Mouse (Mus musculus) spleen, postnatal 36 days (tissue): ENCODE measurements at regions not wholly inside any gene's neighbourhood (a gene's known extent, or its start where the extent isn't known, plus 50 kb on each side); places are given as distances from the start of the nearest gene placed in this dataset.

ENCODE experiments used
- DNase-seq, 2 experiments: peaks; one replicate each; pipeline ENCODE4 v3.0.0; 2022; ENCODE audit warnings: low spot score in 2 of 2, mixed read lengths in 1 of 2

DNA sequence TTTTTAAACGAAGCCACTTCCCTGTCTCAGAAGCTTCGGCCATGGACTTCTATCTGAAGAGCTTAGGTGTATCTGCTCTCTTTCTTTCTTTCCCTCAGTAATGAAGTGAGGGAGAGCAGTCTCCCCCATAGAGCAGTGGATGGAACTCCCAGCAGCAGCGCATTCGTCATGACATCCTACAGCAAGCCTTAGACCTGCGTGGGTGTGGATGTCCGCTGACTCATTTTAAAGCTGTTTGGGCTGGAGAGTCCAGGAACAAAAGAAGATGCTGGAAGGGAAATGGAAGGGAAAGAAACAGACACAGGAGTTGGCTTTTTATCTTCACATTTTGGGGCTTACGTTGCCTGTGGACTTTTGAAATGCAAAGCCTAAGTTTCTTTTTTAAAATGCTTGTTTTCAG is 190.3 kb upstream of the Arhgap24 start:
- no peak for DNase-seq

DNA sequence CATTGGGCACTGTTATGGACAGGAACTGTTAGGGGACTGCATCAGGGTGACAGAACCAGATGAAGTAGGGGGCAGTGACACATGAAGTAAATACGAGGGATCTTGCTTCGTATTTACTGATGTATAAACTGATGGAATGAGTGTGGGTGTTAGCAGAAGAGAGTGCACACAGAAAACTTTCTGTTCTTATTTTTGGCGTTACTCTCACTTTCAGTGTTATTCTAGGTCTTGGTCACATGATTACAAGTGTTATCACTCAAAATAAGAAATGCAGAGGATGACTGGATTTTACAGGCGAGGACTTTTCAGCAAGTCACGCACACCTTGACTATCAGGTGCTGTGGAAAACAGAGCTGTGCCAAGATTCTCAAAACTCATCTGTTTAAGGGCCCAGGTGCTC is 185.6 kb upstream of the Arhgap24 start:
- DNase-seq: no peak

DNA sequence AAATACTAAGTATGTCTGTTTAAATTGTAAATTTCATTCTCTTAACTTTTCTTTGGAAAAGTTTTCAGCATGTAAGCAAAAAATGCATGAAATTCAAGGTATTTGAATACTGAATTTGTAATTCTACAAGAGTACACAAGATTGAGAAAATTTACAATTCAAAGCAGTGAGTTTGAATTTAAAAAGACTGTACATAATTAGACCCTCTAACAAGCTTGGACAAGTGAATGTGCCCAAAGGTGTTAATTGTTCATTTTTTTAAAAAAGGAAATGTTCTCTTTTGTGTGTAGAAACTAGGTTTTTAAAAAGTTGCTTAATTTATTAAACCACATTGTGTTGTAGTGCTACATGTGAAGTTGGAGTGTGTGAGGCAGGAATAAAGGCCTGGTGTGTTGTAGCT is 174.9 kb upstream of the Arhgap24 start:
- no peak for DNase-seq

DNA sequence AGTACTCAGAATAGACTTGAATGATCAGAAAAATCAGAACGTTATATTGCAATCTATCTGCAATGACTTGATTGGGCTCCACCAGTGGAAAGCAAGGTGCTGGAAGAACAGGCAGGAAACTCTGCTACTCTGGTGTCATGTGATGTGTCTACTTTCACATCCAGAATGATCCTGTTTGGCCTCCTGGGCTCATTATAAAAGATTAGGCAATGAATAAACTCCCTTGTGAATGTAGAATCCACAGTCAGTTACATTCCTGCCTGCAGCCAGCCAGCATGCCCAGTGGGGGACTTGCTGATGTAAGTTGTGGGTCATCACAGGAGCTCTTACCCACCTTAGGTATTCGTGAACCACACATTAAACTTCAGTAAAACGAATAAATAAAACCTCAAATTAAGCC is 174.5 kb upstream of the Arhgap24 start:
- DNase-seq: no peak

DNA sequence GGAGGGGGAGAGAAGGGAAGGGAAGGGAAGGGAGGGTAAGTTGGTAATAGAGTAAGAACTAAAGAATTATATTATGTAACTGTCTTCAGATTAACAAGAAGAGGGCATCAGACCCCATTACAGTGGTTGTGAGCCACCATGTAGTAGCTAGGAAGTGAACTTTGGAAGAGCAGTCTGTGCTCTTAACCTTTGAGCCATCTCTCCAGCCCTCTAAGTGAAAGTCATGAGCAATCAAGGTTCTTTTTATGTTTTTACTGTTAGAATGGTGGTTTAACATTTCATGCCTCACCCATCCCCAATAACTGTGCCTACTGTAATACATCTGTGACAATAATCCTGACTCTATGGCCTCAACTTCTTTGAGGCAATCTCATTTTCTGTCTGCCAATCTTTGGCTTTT is 169.6 kb upstream of the Arhgap24 start:
- no peak for DNase-seq

DNA sequence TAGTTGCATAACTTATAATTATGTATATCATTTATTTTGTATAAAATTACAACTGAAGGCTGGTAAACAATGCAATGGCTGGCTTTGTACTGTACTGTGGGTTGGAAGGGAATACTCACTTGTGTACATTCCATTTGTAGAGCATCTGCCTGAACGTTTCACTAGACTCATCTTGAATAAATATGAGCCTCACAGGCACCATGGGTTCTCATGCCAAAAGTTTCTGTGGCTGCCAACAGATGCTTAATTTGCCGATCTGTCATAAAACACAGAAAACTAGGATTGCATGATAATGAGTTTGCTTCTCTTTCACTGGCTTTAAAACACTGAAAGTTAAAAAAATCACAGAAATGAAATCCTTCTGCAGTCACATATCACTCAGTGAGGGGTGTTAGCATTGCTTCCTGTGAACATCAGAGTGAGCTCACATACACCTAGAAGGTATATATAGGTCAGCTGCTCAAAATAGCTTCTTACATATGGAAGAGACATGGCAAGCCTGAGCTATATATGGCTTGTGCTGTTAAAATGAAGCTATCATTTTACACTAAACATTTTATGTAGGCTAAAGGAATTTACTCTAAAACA is 152.9 kb upstream of the Arhgap24 start:
- no peak for DNase-seq

DNA sequence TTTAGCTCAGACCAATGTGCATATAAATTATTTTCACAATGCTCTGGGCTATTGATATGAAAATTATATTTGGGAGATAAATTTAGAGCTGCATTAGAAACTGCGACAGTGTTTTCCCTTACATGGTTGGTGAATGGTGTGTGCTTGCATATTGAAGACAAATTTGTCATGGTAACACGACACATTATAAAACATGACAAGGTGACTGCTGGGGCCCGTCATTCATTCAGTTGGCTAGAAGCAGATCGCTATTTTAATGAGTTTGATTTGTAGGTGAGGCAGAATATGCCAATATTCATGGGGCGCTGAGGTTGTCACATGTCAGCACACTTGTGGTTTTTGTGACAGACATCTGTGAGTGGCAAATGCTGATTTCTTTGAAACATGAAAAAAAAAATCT is 147.3 kb upstream of the Arhgap24 start:
- DNase-seq: no peak

DNA sequence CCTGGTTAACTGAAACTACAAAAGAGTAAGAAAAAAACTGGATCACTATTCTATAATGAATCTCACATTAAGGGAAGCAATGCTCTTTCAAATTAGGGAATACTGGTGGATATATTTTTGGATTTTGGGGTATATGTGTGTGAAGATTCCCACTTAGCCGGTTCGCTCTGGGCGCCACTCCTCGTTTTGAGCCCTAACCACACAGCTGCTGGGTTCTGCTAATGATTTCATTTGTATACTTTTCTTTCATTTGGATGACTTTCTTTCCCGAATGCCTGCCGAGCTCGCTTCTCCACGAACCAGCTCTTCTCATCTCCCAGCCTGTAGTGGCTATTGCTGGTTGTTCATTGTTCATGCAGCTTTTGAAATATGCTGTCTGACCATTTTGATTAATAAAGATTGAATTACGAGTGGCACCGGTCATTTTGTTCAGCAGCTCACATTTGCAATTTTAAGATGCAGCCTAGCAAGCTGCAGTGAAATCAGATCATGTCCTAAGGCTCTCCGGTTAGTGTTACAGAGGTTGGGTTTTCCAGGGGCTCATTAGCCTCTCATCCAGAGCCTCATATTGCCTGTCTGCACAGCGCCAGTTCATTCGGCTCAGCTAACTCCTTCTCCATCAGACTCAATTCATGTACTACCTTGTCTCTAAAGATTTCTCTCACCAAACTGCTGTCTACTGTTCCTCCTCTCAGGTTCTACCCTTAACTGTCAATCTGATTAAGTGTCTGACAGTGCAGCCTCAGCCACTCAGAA is 146.6 kb upstream of the Arhgap24 start:
- no peak for DNase-seq

DNA sequence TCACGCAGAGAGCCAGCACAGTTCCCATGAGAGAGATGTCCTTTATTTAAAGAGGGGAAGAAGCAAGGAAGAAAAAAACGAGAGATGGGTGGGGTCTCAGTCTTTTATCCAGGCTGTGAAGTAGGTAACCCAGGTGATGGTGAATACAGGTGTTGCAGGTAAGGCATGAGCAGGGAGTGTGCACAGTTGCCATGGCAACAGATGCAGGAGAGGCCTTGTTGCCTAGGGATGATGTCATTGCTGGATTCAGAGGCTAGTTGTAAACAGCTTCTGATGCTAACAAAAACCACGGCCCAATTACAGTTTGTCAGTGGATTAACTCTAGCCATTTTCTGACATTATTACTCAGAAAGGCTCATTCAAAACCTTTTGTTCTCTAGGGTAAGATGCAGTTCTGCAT is 114.7 kb upstream of the Arhgap24 start:
- DNase-seq: no peak

DNA sequence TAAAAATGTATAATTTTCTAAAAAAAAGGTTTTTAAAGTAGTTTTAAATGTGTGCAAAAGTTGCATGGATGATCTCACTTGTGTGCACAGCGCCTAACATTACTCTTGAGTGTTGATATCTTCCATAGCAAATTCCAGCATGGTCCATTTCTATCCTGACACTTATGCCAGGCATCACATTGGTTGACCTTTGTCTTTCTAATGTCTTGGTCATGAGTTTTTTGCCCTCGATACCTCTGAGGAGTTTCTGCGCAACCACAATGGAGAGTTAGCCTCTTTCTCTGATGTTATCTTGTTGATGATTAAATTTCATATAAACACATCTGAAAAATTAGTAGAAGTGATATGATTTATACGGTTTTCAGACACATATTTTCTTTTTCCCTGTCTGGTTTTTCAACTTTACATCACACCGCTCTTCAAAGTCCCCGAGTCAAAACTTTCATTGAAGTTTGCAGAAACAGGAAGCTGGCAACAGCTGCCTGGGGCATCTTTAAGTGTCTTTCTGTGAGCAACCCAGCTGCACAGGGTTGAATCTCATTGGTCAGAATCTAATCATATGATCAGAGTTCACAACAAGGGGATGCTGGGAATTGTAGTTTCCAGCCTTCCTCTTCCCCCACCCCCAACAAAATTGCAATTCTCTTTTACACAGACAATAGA is 107.8 kb upstream of the Arhgap24 start:
- DNase-seq: peak in 1 of 2 experiments; percentile 4

DNA sequence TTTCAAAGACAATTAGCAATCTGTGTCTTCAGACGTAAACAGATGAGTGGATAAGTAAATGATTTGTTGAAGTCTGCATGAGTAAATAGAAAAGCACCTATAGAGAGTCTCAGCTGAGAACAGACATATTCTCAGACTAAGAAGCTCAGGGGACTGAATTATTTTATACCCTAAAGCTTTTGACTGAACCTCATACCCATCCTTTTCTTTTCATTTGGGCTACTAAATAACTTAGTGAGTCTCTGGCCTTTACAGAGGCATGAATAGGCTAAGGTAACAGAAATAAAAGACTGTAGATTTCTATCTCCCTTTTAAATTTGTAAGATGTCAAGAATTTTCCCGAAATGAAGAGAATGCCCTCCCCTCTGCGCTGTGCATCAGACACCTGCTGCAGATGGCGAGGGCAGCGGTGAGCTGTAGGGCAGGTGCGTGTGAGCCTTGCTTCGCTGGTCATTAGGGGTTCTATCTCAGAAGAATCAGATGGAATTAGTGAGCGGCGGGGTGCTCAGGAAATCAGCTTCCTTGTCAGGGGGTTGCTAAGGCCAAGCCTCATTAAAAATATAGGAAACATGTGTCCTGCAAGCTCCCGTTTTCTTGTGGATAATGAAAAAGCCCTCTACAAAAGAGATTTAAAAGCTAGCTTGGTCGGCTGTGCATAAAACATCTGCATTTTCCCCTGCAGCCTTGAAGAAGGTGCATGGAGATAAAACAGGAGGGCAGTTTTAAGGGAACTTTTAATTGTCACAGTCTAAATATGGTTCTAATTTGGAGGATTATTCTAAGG is 107.0 kb upstream of the Arhgap24 start:
- DNase-seq: no peak

DNA sequence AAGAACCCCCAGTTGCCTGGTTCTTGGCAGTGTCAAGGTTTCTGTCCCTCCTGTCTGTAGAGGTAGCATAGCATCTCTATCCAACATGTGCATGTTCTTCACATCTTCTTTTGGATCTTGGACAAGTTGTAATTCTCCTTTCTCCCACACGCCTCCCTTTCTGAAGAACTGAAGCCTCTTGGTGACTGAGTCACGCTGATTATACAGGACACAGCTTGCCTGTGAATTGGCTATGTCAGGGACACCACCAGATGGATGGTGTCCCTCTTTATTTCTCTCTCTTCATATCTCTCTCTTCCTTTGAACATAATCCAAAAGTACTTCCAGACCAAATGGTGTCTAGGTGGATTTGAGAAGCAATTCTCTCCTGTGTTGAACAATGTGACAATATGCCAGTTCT is 105.9 kb upstream of the Arhgap24 start:
- no peak for DNase-seq

DNA sequence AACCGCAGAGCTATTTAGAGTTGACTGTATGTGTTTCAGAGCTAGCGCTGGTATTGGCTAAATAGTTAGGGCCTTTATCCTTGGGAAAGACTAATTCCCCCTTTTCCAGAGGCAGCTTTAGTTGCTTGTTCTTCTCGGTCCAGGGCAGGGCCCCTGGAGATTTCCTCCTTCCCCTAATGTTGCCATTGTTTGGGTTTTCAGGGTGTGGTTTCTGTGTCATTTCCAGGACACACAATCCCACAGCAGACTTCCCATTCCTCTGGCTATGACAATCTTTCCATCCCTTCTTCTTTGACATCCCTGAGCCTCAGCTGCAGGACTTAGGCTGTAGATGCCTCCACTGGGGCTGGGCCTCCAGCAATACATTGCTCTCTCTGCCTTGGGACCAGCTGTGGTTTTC is 87.2 kb upstream of the Arhgap24 start:
- no peak for DNase-seq

DNA sequence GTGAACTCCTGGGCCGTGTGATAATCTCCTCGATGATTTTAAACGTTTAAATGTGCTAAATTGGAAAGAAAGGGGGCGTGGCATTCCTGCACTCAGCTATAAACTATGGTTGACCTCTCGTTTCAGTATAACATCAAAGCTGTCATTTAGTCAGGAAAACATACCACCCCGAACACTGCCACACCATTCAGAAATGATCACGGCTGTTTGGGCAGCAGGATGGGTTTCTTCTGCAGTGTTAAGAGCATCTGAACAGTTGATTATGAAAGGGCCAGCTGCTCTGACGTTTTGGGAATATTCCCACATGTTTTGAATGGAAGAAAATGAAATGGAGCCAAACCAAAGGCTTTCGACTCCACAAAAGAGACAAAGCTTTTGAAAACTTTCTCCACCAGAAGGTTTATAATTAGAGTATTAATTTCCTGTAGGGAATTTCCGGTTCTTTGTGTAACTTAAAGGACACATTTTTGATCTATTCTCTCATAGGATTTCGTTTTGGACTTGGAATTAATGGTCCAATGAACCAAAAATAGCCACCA is 85.5 kb upstream of the Arhgap24 start:
- DNase-seq: no peak

DNA sequence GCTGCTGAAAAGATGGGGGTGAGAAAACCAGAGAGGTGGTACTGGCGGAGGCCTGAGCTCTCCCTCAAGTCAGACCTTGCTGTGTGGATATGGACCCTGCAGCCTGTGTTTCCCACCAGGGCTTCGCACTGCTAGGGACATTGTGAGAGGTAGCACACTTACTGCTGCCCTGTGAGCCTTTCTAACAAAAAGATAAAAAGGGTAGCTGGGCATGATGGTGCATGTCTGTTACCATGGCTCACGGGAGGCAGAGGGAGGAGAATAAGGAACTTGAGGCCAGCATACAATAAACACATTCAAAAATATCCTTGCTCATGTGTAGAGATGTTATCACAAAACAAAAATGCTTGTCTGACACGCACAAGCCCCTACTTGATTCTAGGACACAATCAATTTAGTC is 82.2 kb upstream of the Arhgap24 start:
- DNase-seq: no peak

DNA sequence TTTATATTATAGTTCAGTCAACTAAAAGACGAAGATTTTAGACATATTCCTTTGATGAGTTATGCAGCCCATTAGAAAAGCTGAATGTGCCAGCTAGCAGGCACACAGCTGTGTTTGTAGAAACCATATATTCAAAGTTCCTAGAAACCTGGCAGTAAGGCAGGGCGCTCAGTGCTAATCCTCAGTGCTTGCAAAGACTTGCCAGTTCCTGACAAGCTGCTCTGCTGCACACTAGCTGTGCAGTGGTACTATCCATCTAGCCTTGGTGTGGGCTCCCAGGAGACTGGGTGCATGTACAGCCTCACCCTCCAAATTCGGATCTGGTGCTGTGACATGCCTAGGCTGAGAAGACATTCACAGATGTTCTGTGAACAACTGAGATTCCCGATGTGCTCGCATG is 63.5 kb upstream of the Arhgap24 start:
- DNase-seq: no peak

DNA sequence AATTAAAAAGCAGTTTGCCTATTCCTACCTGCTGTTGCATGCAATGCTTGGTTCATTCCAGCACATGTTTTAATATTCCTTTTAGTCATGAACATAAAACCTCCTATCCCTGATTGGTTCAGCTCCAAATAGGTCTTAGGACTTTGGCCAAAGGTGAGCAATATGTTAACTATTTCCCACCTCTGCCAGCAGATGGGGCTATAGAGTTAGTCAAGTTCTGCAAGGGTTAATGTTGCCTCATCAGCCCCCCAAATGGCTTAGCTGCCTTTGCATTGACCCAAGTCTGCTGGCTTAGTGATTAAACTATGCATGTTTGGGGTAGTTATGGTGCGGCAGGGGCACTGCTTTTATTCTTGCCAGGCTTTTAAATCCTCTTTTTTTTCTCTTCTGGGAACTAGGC is 62.1 kb upstream of the Arhgap24 start:
- DNase-seq: peak; percentile 20 to 22

DNA sequence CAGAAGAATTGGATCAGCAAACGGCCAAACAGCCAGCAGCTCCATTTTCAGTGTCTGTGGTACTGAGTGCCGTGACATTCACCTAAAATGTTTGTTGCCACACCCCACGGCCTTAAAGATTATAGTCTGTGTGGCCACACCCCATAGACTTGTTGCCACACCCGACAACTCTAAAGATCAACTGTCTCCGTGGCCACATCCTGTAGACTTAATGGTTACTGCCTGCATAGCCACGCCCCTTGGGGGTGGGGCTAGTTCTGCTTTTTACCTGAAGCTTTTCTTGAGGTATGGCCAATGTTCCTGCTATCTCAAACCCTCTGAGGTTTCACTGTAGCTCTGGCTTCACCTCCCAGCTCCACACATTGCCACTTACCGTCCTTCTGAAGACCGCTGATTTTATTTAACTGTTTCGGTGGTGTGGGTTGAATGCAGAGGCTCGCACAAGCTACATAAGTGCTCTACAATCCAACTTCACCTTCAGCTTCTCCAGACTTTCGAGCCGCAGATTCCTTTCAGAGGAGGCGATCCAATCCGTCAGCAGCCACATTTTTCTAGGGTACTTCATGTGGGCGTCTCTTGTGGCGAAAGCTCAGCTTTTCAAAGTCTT is 56.5 kb upstream of the Arhgap24 start:
- peak; percentile 16 to 33 for DNase-seq

DNA sequence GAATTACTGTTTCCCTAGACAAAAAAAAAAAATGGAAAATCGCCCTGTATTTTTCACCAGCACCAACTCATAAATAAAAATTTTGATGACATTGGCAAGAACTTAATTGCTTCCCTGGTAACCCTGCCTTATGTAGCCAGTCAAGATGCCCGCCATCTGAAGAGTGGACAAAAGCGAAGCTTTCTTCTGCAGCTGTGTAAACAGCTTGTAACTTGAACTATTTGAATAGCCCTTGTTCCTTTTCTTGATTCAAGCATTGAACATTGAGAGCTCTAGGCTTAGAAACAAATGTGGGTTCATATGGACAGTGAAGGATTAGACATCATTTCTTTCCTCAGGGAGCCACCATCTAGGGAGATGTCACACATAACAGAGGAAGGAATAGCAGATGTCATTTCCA is 52.9 kb upstream of the Arhgap24 start:
- DNase-seq: no peak
